Mouse (Mus musculus) adrenal gland (tissue): ENCODE data around the gene Tas2r138.
"Not testable (repeated sequence)": the region's sequence is repeated elsewhere in the genome, so short reads cannot be mapped to it uniquely, and the experiment has no call there.

Experiments
- intact Hi-C: fragments of 180-260 bp; cut with DNase I; formaldehyde crosslinking; loops from one replicate; pipeline ENCODE4 v1.15.1; 2025
- long read RNA-seq, 2 experiments: library from polyadenylated mRNA; unstranded; transcript quantifications; one replicate each; pipeline ENCODE4 v2.0.0; 2020; ENCODE audit warnings: borderline replicate concordance in 1 of 2; ENCODE audit not compliant: insufficient replicate concordance in 1 of 2

The Tas2r138 gene
- long read RNA-seq, experiment 1, result 0 reads
- long read RNA-seq, experiment 2, result 0 reads

DNA sequence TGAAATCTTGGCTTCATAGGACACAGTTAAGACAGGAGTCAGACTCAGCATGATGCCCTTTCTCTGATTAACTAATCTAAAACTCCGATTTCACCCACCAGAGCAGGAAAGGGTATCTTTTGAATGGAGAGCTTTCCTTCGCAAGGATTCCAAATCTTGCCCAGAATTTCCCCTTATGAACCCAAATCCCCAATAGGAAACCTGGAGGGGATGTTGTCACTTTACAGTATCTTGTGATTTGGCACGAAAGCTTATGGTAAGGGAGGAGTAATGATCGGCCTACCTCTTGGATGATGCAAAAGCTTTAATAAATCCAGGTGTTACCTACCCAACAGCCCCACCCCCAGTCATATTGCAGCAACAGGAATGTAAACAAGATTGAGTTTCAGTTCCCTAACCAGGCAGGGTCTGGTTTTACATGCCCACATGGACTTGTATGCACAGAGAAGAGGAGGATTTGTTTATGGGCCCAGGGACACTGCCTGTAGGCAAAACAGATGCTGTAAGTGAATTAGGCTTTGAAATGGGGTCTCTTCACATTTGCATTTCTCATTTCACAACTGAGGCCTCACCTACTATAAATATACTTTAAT, at the start of gene Tas2r138:
Tas2r138 (minus strand) TSS at position 51 of the 593 bp plus-strand sequence.
- intact Hi-C loops, result loop anchor here (10.0 kb wide), 1 partner anchor 139 kb away; the partner anchor contains the start of gene Ssbp1

GRCm38 (mm10) chr6:40660930-40661329, 47.8 kb upstream of the Tas2r138 start:
- intact Hi-C loops, result no loop called here

- intact Hi-C loops, result no loop called here
These were observed 37.8 kb upstream of the Tas2r138 start for GRCm38 (mm10) chr6:40650953-40651352.

DNA sequence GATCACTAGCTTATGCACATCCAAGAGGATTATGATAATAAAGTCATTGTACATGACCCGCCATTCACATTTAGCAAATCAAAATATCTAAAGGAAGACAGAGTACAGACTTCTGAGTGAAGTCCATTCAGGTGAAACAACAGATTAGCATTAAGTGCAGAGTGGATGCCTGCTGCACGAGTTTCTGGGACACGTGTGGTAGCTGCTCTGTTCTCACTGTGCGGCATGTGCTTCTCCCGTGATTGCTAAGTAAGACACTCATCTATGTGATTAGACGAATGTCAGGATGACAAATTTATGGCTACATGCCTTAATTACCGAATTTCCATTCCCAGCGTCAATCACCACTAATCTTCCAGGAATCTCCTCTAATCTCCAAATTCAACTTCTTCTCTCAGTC, 32.6 kb upstream of the Tas2r138 start:
- intact Hi-C loops, result no loop called here

DNA sequence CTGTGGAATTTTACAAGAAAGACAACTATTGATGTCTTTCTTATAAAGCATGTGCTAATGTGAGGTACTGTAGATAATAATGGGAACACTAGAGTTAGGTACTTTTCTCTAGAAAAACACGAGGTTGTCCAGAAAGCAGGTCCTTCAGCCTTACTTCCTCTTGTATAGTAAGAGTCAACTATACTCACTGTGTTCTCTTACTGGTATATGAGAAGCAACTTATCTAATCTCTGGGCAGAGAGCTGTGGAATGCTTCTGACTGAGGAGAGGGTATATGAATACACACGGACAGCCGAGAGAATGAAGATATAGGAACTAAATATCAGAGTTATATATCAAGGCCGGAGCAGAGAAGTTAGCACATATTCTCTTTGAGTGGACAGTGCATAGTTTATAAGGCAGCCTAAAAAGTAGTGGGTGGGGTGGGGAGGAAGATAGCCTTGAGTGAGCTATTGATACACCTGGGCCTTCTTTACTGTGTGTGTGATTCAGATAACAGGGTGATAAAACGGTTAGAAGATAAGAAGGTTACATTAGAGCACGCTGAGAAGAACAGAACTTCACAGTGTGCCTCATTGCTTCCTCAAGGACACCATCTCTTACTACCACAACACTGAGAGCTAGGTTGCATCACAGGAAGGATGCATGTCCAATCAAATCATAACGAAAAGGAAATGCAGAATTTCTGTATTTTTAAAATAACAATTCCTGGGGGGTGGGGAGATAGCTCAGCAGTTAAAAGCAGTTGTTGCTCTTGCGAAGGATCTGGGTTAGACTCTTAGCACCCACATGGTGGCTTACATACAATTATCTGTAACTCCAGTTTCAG, 27.8 kb upstream of the Tas2r138 start:
- intact Hi-C loops, result no loop called here

GRCm38 (mm10) chr6:40637755-40638154, 24.6 kb upstream of the Tas2r138 start:
- intact Hi-C loops, result no loop called here

DNA sequence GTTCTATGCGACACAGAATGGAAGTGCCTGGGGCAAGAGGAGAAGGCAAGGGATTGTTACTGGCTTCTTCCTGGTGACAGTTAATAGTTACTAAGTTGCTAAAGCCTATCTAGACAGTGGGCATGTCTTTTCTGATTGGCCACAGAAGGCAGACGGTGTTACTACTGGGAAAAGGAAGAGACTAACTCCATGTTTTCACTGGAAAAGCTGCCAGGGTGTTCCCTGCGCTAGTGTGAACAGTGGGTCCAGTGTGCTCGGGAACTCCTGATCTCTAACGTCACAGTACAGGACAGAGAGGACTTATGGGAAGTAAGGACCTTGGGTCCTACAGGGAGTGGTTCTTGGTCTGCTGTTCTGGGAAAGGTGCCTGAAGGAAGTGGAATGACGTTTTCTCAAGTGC, 22.4 kb upstream of the Tas2r138 start:
- intact Hi-C loops, result no loop called here

DNA sequence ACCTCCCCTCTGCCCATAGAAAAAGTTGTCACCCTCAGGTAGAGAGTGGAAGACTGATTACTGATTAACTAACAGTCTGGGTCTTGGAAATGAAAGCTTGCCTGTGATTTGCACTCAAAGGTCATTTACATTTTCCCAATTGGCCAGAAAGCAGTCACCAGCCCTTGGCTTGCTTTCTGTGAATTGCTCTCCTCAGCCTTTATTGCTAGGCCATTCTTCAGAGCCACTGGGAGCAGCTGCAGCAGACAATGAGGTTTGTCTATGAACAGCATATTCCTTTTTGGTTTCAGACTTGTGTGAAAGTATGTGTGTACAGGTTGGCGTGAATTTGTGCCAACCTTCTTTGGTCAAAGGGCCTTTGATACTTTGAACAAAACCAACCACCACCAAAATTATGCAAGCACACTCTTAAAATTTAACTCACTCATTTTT, 21.5 kb upstream of the Tas2r138 start:
- intact Hi-C loops, result no loop called here

DNA sequence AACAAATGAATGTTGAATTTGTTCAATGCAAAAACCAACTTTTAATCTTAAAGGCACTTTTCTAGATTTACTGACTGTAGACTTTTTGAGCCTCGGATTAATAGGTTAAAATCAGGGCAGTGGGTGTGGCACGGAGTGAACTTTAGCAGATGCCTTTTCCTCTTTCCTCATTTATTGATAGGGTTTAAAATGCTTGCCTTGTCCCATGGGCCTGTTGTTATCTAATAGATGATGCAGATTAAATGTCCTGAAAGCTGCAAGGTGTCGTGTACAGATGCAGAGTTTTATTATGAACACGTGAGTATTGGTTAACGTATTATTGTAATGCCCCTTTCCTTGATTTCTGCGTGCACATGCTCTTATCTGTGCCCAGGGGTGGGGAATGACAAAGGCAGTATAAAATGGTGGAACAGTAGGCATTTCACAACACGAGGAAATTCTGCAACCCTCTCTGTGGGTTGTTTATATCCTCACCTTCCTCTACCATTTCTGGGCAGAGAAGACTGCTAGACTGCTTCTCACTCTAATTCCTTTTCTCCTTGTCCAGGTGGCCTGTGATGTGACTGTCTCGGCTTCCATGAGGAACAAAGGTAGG, 15.4 kb upstream of the Tas2r138 start, which contains the start of gene Mgam:
Mgam (plus strand) TSS at position 426 of the 595 bp plus-strand sequence.
- intact Hi-C loops, result no loop called here

DNA sequence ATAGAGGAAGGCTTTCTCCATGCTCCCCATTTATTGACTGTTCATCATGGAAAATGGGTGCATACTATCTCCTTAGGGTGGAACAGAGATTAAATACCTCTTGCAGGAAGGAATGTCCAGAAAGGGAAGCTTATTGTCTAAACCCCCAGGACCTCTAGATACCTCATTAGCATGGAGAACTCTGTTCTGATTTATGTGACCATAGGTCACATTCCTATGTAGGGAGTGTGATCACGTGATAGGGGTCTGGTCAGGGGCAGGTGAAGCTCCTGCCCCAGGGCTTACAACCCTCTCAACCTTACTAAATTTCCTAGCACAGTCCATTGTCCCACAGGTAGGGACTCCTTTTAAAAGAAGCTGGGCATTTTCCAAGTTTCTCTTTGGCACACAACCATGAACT, 13.0 kb upstream of the Tas2r138 start:
- intact Hi-C loops, result no loop called here

DNA sequence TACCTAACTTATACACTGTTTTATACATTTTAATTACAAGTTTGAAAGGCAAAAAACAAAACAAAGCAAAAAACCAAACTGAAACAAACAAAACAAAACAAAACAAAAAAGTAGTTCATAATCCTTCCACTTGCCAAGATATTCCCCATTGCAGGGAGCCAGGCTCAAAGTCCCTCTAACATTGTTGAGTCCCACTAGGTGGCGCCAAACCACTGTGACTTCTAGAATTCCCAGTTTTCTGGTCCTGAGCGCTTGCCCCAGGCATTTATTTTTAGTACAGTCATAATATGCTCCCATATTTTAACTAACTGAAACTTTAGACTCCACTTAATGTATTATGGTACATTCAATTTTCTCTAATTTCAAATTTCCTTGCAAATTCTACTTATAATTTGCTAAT, 4.9 kb upstream of the Tas2r138 start:
- intact Hi-C loops, result loop anchor here (1.0 to 10.0 kb wide), 3 partner anchors 71 to 224 kb away; partner anchors contain the start of gene Ssbp1

GRCm38 (mm10) chr6:40610244-40610643, 2.9 kb downstream of the Tas2r138 start:
- intact Hi-C loops, result loop anchor here (10.0 kb wide), 1 partner anchor 135 kb away; the partner anchor contains the start of gene Ssbp1

GRCm38 (mm10) chr6:40607431-40607830, 5.7 kb downstream of the Tas2r138 start:
- intact Hi-C loops, result no loop called here

- intact Hi-C loops, result not testable (repeated sequence)
These were observed 14.6 kb downstream of the Tas2r138 start for GRCm38 (mm10) chr6:40598546-40598945.

- intact Hi-C loops, result no loop called here
These were observed 18.1 kb downstream of the Tas2r138 start for GRCm38 (mm10) chr6:40594804-40595550.

GRCm38 (mm10) chr6:40588346-40588745, 24.8 kb downstream of the Tas2r138 start:
- intact Hi-C loops, result no loop called here

- intact Hi-C loops, result no loop called here
These were observed 27.5 kb downstream of the Tas2r138 start, which contains the start of gene Clec5a for GRCm38 (mm10) chr6:40585645-40586044. Clec5a (minus strand) TSS chr6:40585821.

- intact Hi-C loops, result no loop called here
These were observed 28.8 kb downstream of the Tas2r138 start for GRCm38 (mm10) chr6:40584336-40584735.

DNA sequence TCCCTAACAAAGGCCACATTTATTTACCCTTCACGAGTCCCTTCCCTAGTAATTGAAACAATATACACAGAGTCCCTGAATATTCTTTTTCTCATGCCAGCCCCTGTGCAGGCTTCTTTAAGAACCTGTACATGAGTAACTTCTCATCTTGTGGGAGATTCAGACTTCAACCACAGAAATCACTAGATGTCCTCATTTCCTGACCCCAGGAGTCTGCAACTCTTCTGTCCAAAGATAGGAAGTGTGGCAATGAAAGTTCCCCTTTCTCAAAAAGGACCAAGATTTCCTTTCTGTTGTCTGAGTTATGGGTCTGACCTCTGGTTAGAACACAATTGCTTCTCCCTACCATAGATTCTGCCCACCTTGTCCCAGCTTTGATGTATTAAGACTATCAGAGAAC, 36.8 kb downstream of the Tas2r138 start:
- intact Hi-C loops, result no loop called here

DNA sequence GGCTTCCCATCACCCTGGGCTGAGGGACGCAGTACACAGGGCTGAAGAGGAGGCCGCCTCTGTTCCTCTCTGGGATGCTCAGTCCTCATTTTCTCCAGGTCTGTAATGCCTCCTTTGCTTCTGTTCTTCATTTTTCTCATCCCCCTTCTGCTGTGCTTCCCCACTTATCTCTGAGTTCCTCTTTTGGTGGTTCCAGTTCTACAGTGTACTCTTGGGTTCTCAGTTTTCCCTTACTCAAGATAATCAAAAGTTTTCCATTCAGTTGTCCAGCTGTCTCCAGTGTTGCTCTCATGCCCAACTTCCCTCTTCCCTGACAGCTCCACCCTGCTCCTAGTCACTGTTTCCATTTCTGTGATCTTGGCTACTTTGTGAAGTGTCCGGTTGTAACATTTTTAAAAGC, 39.5 kb downstream of the Tas2r138 start:
- intact Hi-C loops, result no loop called here

DNA sequence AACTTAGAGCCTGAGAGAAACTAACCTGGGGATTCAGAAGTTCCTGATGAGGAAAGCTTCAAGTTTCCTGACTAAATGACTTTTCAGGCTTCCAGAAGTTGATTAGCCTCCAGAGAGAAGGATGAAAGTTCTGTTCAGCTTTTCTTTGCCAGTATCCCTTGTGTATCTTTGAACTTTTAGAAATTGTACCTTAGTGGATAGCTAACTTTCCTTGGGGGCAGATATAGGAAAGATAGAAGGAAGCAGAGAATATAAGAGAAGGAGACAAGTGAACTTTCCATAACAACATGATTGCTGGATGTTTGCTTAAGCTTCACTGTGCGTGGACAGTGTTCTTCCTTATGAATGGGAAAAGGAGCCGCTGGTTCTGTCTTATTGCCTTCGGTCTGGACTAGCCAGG, 43.9 kb downstream of the Tas2r138 start, which contains the start of gene Olfr460:
Olfr460 (plus strand) TSS at position 301 of the 400 bp plus-strand sequence.
- intact Hi-C loops, result no loop called here
